Mouse (Mus musculus) urinary bladder, postnatal 36 days (tissue): Measurements from ENCODE around the gene Tfcp2.
"Not testable (repeated sequence)": the region's sequence is repeated elsewhere in the genome, so short reads cannot be mapped to it uniquely, and the experiment has no call there.

Experiments used
- DNase-seq, 2 experiments: peaks; one replicate each; pipeline ENCODE4 v3.0.0; 2022; ENCODE audit warnings: low spot score in 2 of 2, mixed read lengths in 1 of 2

The Tfcp2 gene

GRCm38 (mm10) chr15:100556378-100556777 is 4.6 kb upstream of the Tfcp2 start:
- no peak for DNase-seq

- no peak for DNase-seq
These were observed 4.2 kb upstream of the Tfcp2 start for GRCm38 (mm10) chr15:100555965-100556364.

DNA sequence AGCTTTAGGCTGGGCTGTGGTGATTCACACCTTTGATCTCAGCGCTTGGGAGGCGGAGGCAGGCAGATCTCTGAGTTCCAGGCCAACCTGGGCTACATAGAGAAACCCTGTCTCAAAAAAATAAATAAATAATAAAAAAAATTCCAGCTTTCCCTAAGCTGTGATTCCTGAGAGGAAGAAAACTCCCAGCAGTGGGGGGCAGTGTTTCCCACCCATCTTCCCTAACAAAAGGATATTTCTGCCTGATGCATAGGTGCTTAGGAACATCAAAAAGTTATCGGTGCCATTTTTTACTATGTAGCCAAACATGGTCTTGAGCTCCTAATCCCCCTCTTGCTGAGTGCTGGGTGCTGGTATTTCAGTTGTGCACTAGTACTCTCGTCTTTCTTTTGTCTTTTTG is 1.5 kb downstream of the Tfcp2 start:
- DNase-seq, result no peak

- not testable (repeated sequence) for DNase-seq
These were observed 8.2 kb downstream of the Tfcp2 start for GRCm38 (mm10) chr15:100543651-100544030.

- not testable (repeated sequence) for DNase-seq
These were observed 8.7 kb downstream of the Tfcp2 start for GRCm38 (mm10) chr15:100542876-100543650.

DNA sequence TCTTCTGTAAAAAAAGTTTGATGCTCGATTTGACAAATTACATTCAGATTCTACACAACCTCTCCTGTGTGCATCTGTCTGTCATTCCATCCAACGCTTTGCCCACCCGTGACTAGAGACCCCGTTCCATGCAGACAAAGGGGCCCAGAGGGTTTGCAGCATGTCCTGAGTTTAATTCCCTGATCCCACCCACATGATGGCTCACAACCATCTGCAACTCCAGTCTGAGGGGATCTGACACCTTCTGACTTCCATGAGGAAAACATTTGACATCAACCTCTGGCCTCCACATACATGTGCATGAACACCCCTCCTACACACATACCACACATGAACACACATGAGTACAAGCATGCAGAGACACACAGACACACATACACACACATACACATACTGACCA is 10.4 kb downstream of the Tfcp2 start:
- DNase-seq, result no peak

GRCm38 (mm10) chr15:100541001-100541400 is 10.8 kb downstream of the Tfcp2 start:
- not testable (repeated sequence) for DNase-seq

DNA sequence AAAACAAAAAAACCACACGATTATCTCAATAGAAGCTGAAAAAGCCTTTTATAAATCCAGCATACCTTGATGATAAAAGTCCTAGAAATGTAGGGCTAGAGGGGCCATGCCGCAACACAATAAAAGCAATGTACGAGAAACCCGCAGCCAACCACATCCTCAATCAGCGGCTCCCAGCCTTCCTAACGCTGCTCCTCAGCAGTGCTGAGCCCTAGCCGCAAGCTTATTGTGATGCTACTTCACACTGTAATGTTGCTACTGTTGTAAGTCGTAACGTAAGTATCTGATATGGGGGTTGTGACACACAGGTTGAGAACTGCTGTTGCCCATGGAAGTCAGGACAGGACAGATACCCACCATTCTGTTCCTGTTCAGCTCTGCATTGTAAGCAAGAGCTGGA is 12.4 kb downstream of the Tfcp2 start:
- no peak for DNase-seq

DNA sequence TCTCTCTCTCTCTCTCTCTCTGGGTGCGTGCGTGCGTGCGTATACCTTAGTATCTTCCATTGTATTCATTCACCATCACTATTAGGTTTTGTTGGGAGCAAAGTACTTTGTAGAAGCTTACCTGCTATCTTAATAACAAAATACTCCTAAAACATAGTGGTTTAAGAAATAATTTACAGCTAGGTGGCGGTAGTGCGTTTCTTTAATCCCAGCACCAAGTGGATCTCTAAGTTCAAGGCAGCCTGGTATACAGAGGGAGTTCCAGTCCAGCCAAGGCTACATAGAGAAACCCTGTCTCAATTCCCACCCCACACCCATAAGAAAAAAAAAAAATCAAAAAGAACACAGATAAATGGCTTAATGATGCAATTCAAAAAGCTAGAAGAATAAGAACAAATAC is 13.9 kb downstream of the Tfcp2 start:
- no peak for DNase-seq

GRCm38 (mm10) chr15:100527900-100528299 is 23.9 kb downstream of the Tfcp2 start:
- no peak for DNase-seq

GRCm38 (mm10) chr15:100525405-100525804 is 26.4 kb downstream of the Tfcp2 start:
- DNase-seq, result no peak

DNA sequence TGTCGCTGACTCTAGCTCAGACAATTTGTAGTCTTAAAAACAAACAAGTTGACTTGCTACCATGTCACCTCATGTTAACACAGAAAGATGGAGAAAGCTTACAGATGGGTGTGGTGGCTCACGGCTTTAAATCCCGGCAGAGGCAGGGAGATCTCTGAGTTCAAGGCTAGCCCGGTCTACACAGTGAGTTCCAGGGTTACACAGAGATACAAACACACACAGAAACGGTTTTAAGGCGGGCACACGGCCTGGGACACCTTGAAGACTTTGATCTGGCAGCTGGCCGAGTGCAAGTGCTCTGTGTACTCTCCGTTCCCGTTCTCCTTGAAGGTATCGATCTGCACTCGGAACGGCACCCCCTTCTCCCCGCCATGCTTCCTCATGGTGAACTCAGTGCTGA is 31.5 kb downstream of the Tfcp2 start:
- DNase-seq, result no peak

DNA sequence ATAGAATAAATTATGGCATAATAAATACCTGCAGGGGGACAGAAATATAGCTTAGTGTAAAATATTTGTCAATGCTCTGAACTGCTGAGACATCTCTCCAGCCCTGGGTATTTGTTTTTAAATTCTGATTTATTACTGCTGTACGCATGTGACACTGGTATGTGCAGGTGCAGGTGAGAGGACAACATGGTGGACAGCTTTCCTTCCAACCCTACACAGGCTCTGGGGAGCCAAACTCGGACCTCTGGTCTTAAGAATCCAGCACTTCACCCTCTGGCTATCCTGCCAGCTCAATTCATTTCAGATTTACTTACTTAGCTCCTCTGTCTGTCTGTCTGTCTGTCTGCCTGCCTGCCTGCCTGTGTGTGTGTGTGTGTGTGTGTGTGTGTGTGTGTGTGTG is 36.7 kb downstream of the Tfcp2 start:
- no peak for DNase-seq

GRCm38 (mm10) chr15:100513387-100513786 is 38.4 kb downstream of the Tfcp2 start:
- no peak for DNase-seq

- no peak for DNase-seq
These were observed 41.7 kb downstream of the Tfcp2 start for GRCm38 (mm10) chr15:100510072-100510471.

GRCm38 (mm10) chr15:100508454-100509167 is 43.2 kb downstream of the Tfcp2 start:
- DNase-seq, result no peak

GRCm38 (mm10) chr15:100499506-100499905 is 52.3 kb downstream of the Tfcp2 start:
- not testable (repeated sequence) for DNase-seq

- DNase-seq, result peak; percentile 83 to 90
These were observed 56.7 kb downstream of the Tfcp2 start, which contains the start of gene Csrnp2 for GRCm38 (mm10) chr15:100495102-100495501. TSS of gene Csrnp2 (minus strand) at chr15:100495488.

DNA sequence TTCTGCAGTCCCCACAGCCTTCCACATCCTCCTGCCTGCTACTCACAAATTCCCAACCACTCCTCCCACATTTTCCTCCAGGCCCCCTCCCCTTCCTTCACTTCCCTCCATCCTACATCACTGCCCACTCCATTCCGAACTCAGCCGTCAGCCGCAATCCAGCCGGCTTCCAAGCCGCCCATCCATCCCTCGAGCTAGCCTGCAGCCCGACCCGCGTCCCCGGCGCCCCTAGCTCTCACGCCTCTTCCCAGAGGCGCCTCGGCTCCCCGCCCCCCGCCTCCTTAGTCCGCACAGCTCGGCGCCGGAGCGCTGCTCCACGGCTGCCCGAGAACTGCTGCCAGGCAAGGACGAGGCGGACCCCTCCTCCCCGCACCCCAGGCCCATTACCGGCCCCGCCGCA is 57.2 kb downstream of the Tfcp2 start:
- DNase-seq, result no peak

DNA sequence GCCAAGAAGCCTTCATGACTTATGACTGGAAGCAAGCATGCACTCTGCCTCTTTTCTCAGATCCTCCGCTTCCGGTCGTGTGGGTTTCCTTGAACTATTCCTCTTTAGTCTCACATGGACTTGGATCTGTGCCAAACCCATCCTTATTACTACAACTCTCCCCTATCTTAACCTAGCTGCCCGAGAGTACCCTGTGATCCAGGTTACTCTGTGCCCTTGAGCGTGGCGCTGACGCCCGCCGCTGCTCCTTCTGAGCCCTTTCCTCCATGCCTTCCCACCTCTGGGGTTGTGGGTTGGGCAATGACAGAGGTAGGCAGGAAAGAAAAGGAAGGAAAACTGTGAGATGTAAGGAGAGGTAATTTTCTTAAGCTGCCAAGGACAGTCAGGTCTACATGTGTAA is 59.8 kb downstream of the Tfcp2 start:
- no peak for DNase-seq

DNA sequence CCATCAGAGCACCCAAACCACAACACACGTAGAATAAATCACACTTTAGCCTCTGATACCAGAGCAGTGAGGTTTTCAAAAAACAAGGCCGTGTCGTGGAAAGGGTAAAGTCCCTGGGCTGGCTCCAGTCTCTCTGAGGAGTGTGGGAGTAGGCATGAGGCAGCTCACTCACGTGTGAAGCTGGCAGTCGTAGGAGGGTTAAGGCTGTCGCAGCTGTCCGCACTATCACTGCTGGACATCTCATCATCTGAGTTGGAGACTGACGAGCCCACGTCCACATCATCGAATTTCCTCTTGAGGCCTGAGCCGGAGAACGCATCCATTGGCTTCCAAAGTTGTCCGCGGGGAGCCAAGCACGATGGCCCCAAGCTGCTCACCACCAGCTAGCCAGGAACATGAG is 62.5 kb downstream of the Tfcp2 start:
- DNase-seq, result no peak

GRCm38 (mm10) chr15:100488297-100488696 is 63.5 kb downstream of the Tfcp2 start:
- not testable (repeated sequence) for DNase-seq

- no peak for DNase-seq
These were observed 64.8 kb downstream of the Tfcp2 start for GRCm38 (mm10) chr15:100487050-100487449.
